Mouse (Mus musculus): ENCODE measurements around the gene D130043K22Rik.
A peak's percentile ranks its signal among the peaks of the same experiment; 100 is the strongest.

DNA sequence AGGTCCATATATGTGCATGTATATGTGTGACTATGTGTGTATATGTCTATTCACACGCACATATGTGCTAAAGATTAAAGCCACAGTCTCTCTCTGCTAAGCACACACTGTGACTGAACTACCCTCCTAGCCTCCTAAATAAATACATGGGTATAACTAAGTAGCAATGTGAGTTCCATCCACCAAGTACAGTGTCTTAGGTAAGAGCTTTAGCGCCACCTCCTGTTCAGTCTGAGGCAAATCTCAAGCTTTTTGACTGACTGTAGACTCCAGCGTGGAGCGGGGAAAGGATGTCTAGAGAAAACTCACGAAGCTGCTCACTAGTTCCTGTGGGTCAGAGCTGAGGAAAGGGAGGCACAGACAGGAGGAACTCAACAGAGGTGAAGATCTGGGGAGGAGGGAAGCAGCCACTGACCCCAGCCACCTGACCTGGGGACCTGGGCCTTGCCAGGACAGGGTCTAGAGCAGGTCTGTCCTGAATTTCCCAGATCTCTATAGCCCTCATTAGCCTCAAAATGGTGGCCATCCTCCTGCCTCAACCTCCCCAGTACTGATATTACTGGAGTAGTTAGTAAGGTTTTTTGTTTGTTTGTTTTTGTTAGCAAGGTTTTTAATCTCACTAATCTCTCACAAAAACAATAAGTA lies 75.5 kb downstream of the D130043K22Rik start:
- TF ChIP-seq POLR2A (IDR thresholded peaks at IDR 0.05; ENCODE audit: insufficient read depth, low read length) (no peak), CTCF (IDR thresholded peaks at IDR 0.05; ENCODE audit: low read depth, low read length) (peak; percentile 23), EP300 (IDR thresholded peaks at IDR 0.05; ENCODE audit: insufficient read depth, low read depth, low read length) (no peak)

Data from ES-Bruce4 (cell line).